ENCODE assay signal across 8 mouse cellular contexts in genomic region chr1:84621308-84621707, GRCm38 (mm10).
A peak's percentile ranks its signal among the peaks of the same experiment; 100 is the strongest.
DNase-seq lines count a peak whose midpoint lies in the region; ATAC-seq and TF ChIP-seq lines count a peak whose summit lies in the region.

No protein-coding gene starts in this region.

- no peak overlapping the region for H3K4me3 ChIP-seq in forebrain, embryonic 16.5 days (replicated peaks; ENCODE audit: low read length)

- WGBS in forebrain, embryonic 16.5 days: 38% methylated on average over 3 of the region's 3 CpGs

- H3K36me3 ChIP-seq in forebrain, embryonic 16.5 days (ENCODE audit: control insufficient read depth, insufficient read depth): no peaks in the 10 kb centered on the region

- no peak overlapping the region; the same call in 1 of the 2 replicates for H3K9ac ChIP-seq in forebrain, embryonic 16.5 days (replicated peaks; ENCODE audit: low read depth, low read length)

- no peak overlapping the region for H3K4me2 ChIP-seq in forebrain, embryonic 16.5 days (ENCODE audit: low read length)

- peak; percentile 84 for ATAC-seq in forebrain, embryonic 16.5 days

- peaks cover 27% of the 10 kb centered on the region for H3K4me1 ChIP-seq in forebrain, embryonic 16.5 days (replicated peaks; ENCODE audit: control insufficient read depth, insufficient read depth, low read length)

- H3K9me3 ChIP-seq in forebrain, embryonic 16.5 days (ENCODE audit: control insufficient read depth, low read length): no peaks in the 10 kb centered on the region

- peak; percentile 13 for DNase-seq in R1 (ENCODE audit: low read depth, low spot score)
- DNase-seq in brain, embryonic 14.5 days (ENCODE audit: low read depth): peak; percentile 94
- peak; percentile 53 for DNase-seq in left cerebral cortex, adult 11 months (ENCODE audit: low spot score)
- DNase-seq in ovary, postnatal 10 days (ENCODE audit: low spot score): peak; percentile 14
- no peak for DNase-seq in c-Kit-positive CD71-positive TER-119-positive erythroid progenitor cells, embryonic 14.5 days (ENCODE audit: low spot score)
- DNase-seq in gastrocnemius, adult 18-20 months (ENCODE audit: low spot score): no peak
- DNase-seq in urinary bladder, postnatal 10 days (ENCODE audit: low spot score): no peak

- no peaks in the 10 kb centered on the region for H3K27me3 ChIP-seq in forebrain, embryonic 16.5 days (replicated peaks; ENCODE audit: control insufficient read depth, insufficient read depth, low read length)

- TF ChIP-seq POLR2A in brain, embryonic 14.5 days (IDR thresholded peaks at IDR 0.05; ENCODE audit: borderline replicate concordance, extremely low read depth, insufficient read depth, insufficient read length, poor library complexity, severe bottlenecking): no peak

- no peak for TF ChIP-seq CTCF in brain, embryonic 14.5 days (IDR thresholded peaks at IDR 0.05; ENCODE audit: borderline replicate concordance, extremely low read depth, insufficient read depth, insufficient read length)

- peak overlapping the region; percentile 34 for H3K27ac ChIP-seq in forebrain, embryonic 16.5 days (ENCODE audit: low read length)

Comparison
In these comparisons a context has a peak if more than half of its experiments do, and no peak if none do; other contexts are left out.
1. DNase-seq: peak in R1 (single experiment), brain, embryonic 14.5 days (single experiment), left cerebral cortex, adult 11 months (single experiment) and ovary, postnatal 10 days (single experiment); none in c-Kit-positive CD71-positive TER-119-positive erythroid progenitor cells, embryonic 14.5 days (single experiment), gastrocnemius, adult 18-20 months (single experiment) and urinary bladder, postnatal 10 days (single experiment).